Mouse (Mus musculus) liver, adult 2 months (tissue): Measurements from ENCODE around the gene Klc2.

Experiments used
- CTCF ChIP-seq: fragments of 200-500 bp; IDR thresholded peaks from 2 replicates; pipeline ENCODE4 v1.5.1; 2011; ENCODE audit warnings: low read depth, low read length, control low read depth
- POLR2A ChIP-seq: fragments of 200-500 bp; IDR thresholded peaks from 2 replicates; pipeline ENCODE4 v1.6.1; 2011; ENCODE audit warnings: low read length, control low read depth; ENCODE audit not compliant: insufficient read depth; ENCODE audit errors: extremely low read depth

DNA sequence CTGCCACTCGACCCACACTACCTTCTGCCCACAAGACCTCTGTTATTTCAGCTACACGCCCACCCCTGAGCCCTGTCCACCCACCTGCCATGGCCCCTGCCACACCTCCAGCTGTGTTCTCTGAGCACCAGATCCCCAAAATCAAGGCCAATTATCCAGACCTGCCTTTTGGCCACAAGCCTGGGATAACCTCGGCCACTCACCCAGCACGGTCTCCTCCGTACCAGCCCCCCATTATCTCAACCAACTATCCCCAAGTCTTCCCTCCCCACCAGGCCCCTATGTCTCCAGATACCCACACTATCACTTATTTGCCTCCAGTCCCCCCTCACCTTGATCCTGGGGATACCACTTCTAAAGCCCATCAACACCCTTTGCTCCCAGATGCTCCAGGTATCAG, 48.9 kb downstream of the Klc2 start:
- TF ChIP-seq POLR2A (no peak), CTCF (no peak)
